Mouse (Mus musculus) neural tube, embryonic 13.5 days (tissue): ENCODE results near the gene Olfr308. TPM values are rescaled to one million over a fixed set of nuclear protein-coding genes. Genes with fewer than 3 reads are reported as not detected.
"Not testable (repeated sequence)": the region's sequence is repeated elsewhere in the genome, so short reads cannot be mapped to it uniquely, and the experiment has no call there.

Experiments used
- ATAC-seq: fragments of 200-750 bp; cut with Nextera tagmentation; 2 replicates; pipeline ENCODE4 v1.8.0; 2017; ENCODE audit warnings: low read depth, mild to moderate bottlenecking, moderate TSS enrichment, moderate library complexity
- H3K27ac ChIP-seq: fragments of 300-500 bp; sonication (generic); replicated peaks from 2 replicates; pipeline ENCODE4 v1.5.1; 2015; ENCODE audit warnings: moderate library complexity, mild to moderate bottlenecking, inconsistent platforms
- H3K27me3 ChIP-seq: fragments of 300-500 bp; sonication (generic); 2 replicates; pipeline ENCODE4 v1.6.1; 2015; ENCODE audit warnings: mild to moderate bottlenecking, inconsistent platforms
- H3K36me3 ChIP-seq: fragments of 300-500 bp; sonication (generic); 2 replicates; pipeline ENCODE4 v1.6.1; 2015; ENCODE audit warnings: mild to moderate bottlenecking, inconsistent platforms
- H3K4me1 ChIP-seq: fragments of 300-500 bp; sonication (generic); replicated peaks from 2 replicates; pipeline ENCODE4 v1.6.1; 2015; ENCODE audit warnings: inconsistent platforms
- H3K4me2 ChIP-seq: fragments of 300-500 bp; sonication (generic); 2 replicates; pipeline ENCODE4 v1.6.1; 2015; ENCODE audit warnings: inconsistent platforms, mild to moderate bottlenecking, moderate library complexity
- H3K4me3 ChIP-seq: fragments of 300-500 bp; sonication (generic); 2 replicates; pipeline ENCODE4 v1.5.1; 2015; ENCODE audit warnings: mild to moderate bottlenecking, inconsistent platforms
- H3K9ac ChIP-seq: fragments of 300-500 bp; sonication (generic); 2 replicates; pipeline ENCODE4 v1.6.1; 2015; ENCODE audit warnings: moderate library complexity, mild to moderate bottlenecking, inconsistent platforms
- H3K9me3 ChIP-seq: fragments of 300-500 bp; sonication (generic); 2 replicates; pipeline ENCODE4 v1.6.1; 2016; ENCODE audit warnings: inconsistent platforms
- WGBS: fragments of 180-500 bp; shearing (Covaris S2); methylation state at CpG from one replicate; pipeline ENCODE4 v1.1.7; 2015; 5-methylcytosine and 5-hydroxymethylcytosine counted together
- microRNA-seq: library from miRNA; unstranded; fragments of <30 nt; microRNA quantifications from one replicate; pipeline ENCODE4, GENCODE M21; 2016
- polyA plus RNA-seq: library from polyadenylated mRNA; unstranded; fragments of >200 nt; fragmentation: Nextera tagmentation; extraction: Ambion mirVana; gene quantifications from 2 replicates; pipeline ENCODE4 v1.2.1, GENCODE M21; 2015

The Olfr308 gene
- not detected in 2 replicates for polyA plus RNA-seq

GRCm38 (mm10) chr7:86325530-86325929 lies at the start of gene Olfr308:
Olfr308 (minus strand) TSS chr7:86325630.
- H3K27ac ChIP-seq, result no peak within 1 kb of the TSS
- no peak within 1 kb of the TSS for H3K4me2 ChIP-seq
- H3K36me3 ChIP-seq, result no peaks in the 10 kb centered on the region
- H3K4me1 ChIP-seq, result no peaks in the 10 kb centered on the region
- ATAC-seq, result no peak
- no peak within 1 kb of the TSS for H3K4me3 ChIP-seq
- H3K9ac ChIP-seq, result no peak within 1 kb of the TSS
- H3K27me3 ChIP-seq, result no peaks in the 10 kb centered on the region
- no peaks in the 10 kb centered on the region for H3K9me3 ChIP-seq

GRCm38 (mm10) chr7:86366828-86367227 lies 41.4 kb upstream of the Olfr308 start, which contains the start of gene Olfr305:
Olfr305 (minus strand) TSS chr7:86366928.
- 86% methylated on average over 1 of the region's 1 CpGs for WGBS

GRCm38 (mm10) chr7:86346296-86346695 lies 20.9 kb upstream of the Olfr308 start:
- WGBS, result 95% methylated on average over 9 of the region's 9 CpGs
- H3K36me3 ChIP-seq, H3K4me3 ChIP-seq, H3K4me1 ChIP-seq, H3K4me2 ChIP-seq, ATAC-seq, H3K27me3 ChIP-seq, H3K9ac ChIP-seq, H3K27ac ChIP-seq, H3K9me3 ChIP-seq: not testable (repeated sequence)

More at GRCm38 (mm10) chr7:86366828-86367227, 41.4 kb upstream of the Olfr308 start, which contains the start of gene Olfr305:
- Histone ChIP-seq H3K9me3 (no peaks in the 10 kb centered on the region), H3K36me3 (no peaks in the 10 kb centered on the region), H3K27ac (no peak within 1 kb of the TSS), H3K4me2 (no peak within 1 kb of the TSS), H3K27me3 (no peaks in the 10 kb centered on the region), H3K9ac (no peak within 1 kb of the TSS), H3K4me1 (no peaks in the 10 kb centered on the region), H3K4me3 (no peak within 1 kb of the TSS)
- no peak for ATAC-seq

DNA sequence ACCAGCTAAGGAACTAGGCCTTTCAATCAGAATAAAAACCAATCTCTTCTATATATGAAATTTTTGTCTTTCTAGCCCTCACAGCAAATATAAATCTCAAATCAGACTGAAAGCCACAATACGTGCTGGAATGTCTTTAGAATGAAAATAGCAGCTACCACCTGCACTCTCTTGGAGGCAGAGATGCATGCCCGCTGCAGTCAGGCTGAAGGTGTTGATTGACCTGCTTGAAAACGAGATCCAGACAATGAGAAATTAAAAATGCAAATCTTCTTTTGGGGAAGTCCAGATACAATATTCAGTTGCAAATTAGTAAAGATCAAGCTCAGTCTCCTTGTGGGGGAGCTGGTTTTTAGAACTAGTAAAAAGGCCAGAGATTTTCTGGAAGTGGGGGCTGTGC lies 18.8 kb upstream of the Olfr308 start:
- no peak for ATAC-seq
- 71% methylated on average over 3 of the region's 3 CpGs for WGBS
- Histone ChIP-seq H3K27me3 (no peaks in the 10 kb centered on the region), H3K4me3 (no peak overlapping the region), H3K9ac (no peak overlapping the region), H3K4me1 (no peaks in the 10 kb centered on the region), H3K36me3 (no peaks in the 10 kb centered on the region), H3K27ac (no peak overlapping the region), H3K4me2 (no peak overlapping the region), H3K9me3 (no peaks in the 10 kb centered on the region; the same call in 1 of the 2 replicates)

GRCm38 (mm10) chr7:86342881-86343565 lies 17.6 kb upstream of the Olfr308 start:
- Histone ChIP-seq H3K9ac (no peak overlapping the region), H3K36me3 (no peaks in the 10 kb centered on the region), H3K9me3 (no peaks in the 10 kb centered on the region), H3K4me2 (no peak overlapping the region), H3K27me3 (no peaks in the 10 kb centered on the region), H3K4me1 (no peaks in the 10 kb centered on the region), H3K27ac (no peak overlapping the region), H3K4me3 (no peak overlapping the region)
- ATAC-seq, result no peak
- 79% methylated on average over 14 of the region's 14 CpGs for WGBS

DNA sequence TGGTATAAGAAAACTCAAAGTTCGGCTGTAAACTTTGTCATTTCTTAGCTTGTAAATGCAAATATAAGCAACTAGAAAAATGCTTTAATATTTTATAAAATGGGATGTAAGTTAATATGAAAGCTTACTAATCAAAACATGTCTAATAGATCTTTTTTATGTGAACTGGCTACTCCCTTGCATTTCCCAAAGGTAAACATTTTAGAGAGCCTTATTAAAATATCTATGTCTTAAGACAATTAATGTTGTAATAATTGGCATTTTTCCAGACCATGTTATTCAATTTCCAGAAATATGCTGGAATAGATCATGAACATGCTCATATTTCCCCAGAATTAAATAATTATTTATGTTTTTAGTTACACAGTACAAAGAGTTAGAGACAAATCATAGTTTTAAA lies 12.1 kb upstream of the Olfr308 start, which contains the start of gene Olfr307:
TSS of gene Olfr307 (minus strand) at position 101 of the 400 bp plus-strand sequence.
- Histone ChIP-seq H3K4me3 (no peak within 1 kb of the TSS), H3K9ac (no peak within 1 kb of the TSS), H3K4me1 (no peaks in the 10 kb centered on the region), H3K36me3 (no peaks in the 10 kb centered on the region), H3K4me2 (no peak within 1 kb of the TSS), H3K9me3 (no peaks in the 10 kb centered on the region), H3K27me3 (no peaks in the 10 kb centered on the region), H3K27ac (no peak within 1 kb of the TSS)
- ATAC-seq, result no peak
- WGBS, result 70% methylated on average over 1 of the region's 1 CpGs

- ATAC-seq, result no peak
- 97% methylated on average over 2 of the region's 2 CpGs for WGBS
- H3K36me3 ChIP-seq, result no peaks in the 10 kb centered on the region
These were observed 4.1 kb downstream of the Olfr308 start for GRCm38 (mm10) chr7:86321323-86321722.

GRCm38 (mm10) chr7:86313608-86314007 lies 11.8 kb downstream of the Olfr308 start, which contains the start of gene Olfr309:
Olfr309 (minus strand) TSS chr7:86313708.
- no peaks in the 10 kb centered on the region for H3K9me3 ChIP-seq
- ATAC-seq, result no peak
- no peak within 1 kb of the TSS for H3K9ac ChIP-seq
- H3K4me3 ChIP-seq, result no peak within 1 kb of the TSS
- H3K27ac ChIP-seq, result no peak within 1 kb of the TSS
- H3K36me3 ChIP-seq, result no peaks in the 10 kb centered on the region
- H3K27me3 ChIP-seq, result no peaks in the 10 kb centered on the region
- no peak within 1 kb of the TSS for H3K4me2 ChIP-seq
- WGBS, result 81% methylated on average over 2 of the region's 2 CpGs
- no peaks in the 10 kb centered on the region for H3K4me1 ChIP-seq

More at GRCm38 (mm10) chr7:86321323-86321722, 4.1 kb downstream of the Olfr308 start:
- Histone ChIP-seq H3K4me3 (no peak overlapping the region), H3K9me3 (no peaks in the 10 kb centered on the region), H3K27ac (no peak overlapping the region), H3K4me1 (no peaks in the 10 kb centered on the region), H3K27me3 (no peaks in the 10 kb centered on the region), H3K4me2 (no peak overlapping the region), H3K9ac (no peak overlapping the region)

- H3K9ac ChIP-seq, result no peak within 1 kb of the TSS
- H3K9me3 ChIP-seq, result no peaks in the 10 kb centered on the region
- 88% methylated on average over 1 of the region's 1 CpGs for WGBS
- H3K4me1 ChIP-seq, result no peaks in the 10 kb centered on the region
- no peak for ATAC-seq
- H3K27ac ChIP-seq, result no peak within 1 kb of the TSS
- H3K4me2 ChIP-seq, result no peak within 1 kb of the TSS
- no peak within 1 kb of the TSS for H3K4me3 ChIP-seq
- no peaks in the 10 kb centered on the region for H3K36me3 ChIP-seq
- no peaks in the 10 kb centered on the region for H3K27me3 ChIP-seq
These were observed 48.4 kb downstream of the Olfr308 start, which contains the start of gene Olfr310 for GRCm38 (mm10) chr7:86277072-86277471. Olfr310 (minus strand) TSS chr7:86277172.

Small RNA genes lying within 50 kb of the gene (microRNA-seq; reads per million reads assigned to microRNA genes)
- gene Gm23192, result not detected

Other genes starting within 250 kb of the Olfr308 start
- gene Vmn2r75, start 153.9 kb downstream of the Olfr308 start, polyA plus RNA-seq, result not detected in 2 replicates
- gene Vmn2r76, start 79.3 kb downstream of the Olfr308 start, polyA plus RNA-seq, result not detected in 2 replicates
- not detected in 2 replicates for gene Olfr310, start 48.5 kb downstream of the Olfr308 start, polyA plus RNA-seq
- not detected in 2 replicates for gene Olfr309, start 11.9 kb downstream of the Olfr308 start, polyA plus RNA-seq
- gene Olfr307, start 12.0 kb upstream of the Olfr308 start, polyA plus RNA-seq, result not detected in 2 replicates
- not detected in 2 replicates for gene Olfr305, start 41.3 kb upstream of the Olfr308 start, polyA plus RNA-seq
- not detected in 2 replicates for gene Olfr304, start 61.0 kb upstream of the Olfr308 start, polyA plus RNA-seq
- gene Olfr303, start 72.2 kb upstream of the Olfr308 start, polyA plus RNA-seq, result not detected in 2 replicates
- not detected in 2 replicates for gene Olfr301, start 78.2 kb upstream of the Olfr308 start, polyA plus RNA-seq
- not detected in 2 replicates for gene Olfr299, start 134.3 kb upstream of the Olfr308 start, polyA plus RNA-seq
- gene Olfr298, start 166.9 kb upstream of the Olfr308 start, polyA plus RNA-seq, result not detected in 2 replicates
- gene Olfr297, start 194.3 kb upstream of the Olfr308 start, polyA plus RNA-seq, result not detected in 2 replicates